Mouse (Mus musculus): Measurements from ENCODE around the gene Mob4. TPM values are rescaled to one million over a fixed set of nuclear protein-coding genes. Genes with fewer than 3 reads are reported as not detected.
A peak's percentile ranks its signal among the peaks of the same experiment; 100 is the strongest.

Gene Mob4
- polyA plus RNA-seq, 1 experiment from 2014 or later, result 134 TPM

- ATAC-seq (ENCODE audit: insufficient number of reproducible peaks, low FRiP score, low TSS enrichment, low read depth), result no peak
- no peaks in the 10 kb centered on the region for H3K27me3 ChIP-seq
- H3K4me1 ChIP-seq, result peaks cover 9% of the 10 kb centered on the region
- H3K27ac ChIP-seq, result peak overlapping the region; percentile 30; the same call in 1 of the 2 replicates
- H3K9me3 ChIP-seq, result no peaks in the 10 kb centered on the region
- H3K9ac ChIP-seq, result no peak overlapping the region
- H3K36me3 ChIP-seq, result peaks cover 34% of the 10 kb centered on the region
- H3K4me3 ChIP-seq, result no peak overlapping the region
- no peak overlapping the region for H3K4me2 ChIP-seq
- WGBS, result 52% methylated on average over 3 of the region's 3 CpGs
Measured at GRCm38 (mm10) chr1:55192824-55193223, 61.8 kb downstream of the Mob4 start.

- Histone ChIP-seq H3K4me3 (no peak overlapping the region), H3K4me2 (no peak overlapping the region), H3K36me3 (peaks cover 34% of the 10 kb centered on the region), H3K4me1 (peaks cover 9% of the 10 kb centered on the region), H3K9ac (no peak overlapping the region), H3K27ac (peak overlapping the region; percentile 30; the same call in 1 of the 2 replicates), H3K9me3 (no peaks in the 10 kb centered on the region), H3K27me3 (no peaks in the 10 kb centered on the region)
- no peak; the same call in 1 of the 2 replicates for ATAC-seq (ENCODE audit: insufficient number of reproducible peaks, low FRiP score, low TSS enrichment, low read depth)
- 22% methylated on average over 2 of the region's 2 CpGs for WGBS
Measured at GRCm38 (mm10) chr1:55193316-55193715, 62.3 kb downstream of the Mob4 start.

- no peak overlapping the region for H3K4me3 ChIP-seq
- 62% methylated on average over 19 of the region's 19 CpGs for WGBS
- no peak overlapping the region for H3K4me2 ChIP-seq
- H3K9me3 ChIP-seq, result no peaks in the 10 kb centered on the region
- H3K36me3 ChIP-seq, result peaks cover 34% of the 10 kb centered on the region
- no peak overlapping the region for H3K27ac ChIP-seq
- H3K4me1 ChIP-seq, result peaks cover 9% of the 10 kb centered on the region
- ATAC-seq (ENCODE audit: insufficient number of reproducible peaks, low FRiP score, low TSS enrichment, low read depth), result no peak
- H3K9ac ChIP-seq, result no peak overlapping the region
- H3K27me3 ChIP-seq, result no peaks in the 10 kb centered on the region
Measured at GRCm38 (mm10) chr1:55194064-55194915, 63.3 kb downstream of the Mob4 start.

- WGBS, result 75% methylated on average over 4 of the region's 4 CpGs
- peaks cover 29% of the 10 kb centered on the region for H3K36me3 ChIP-seq
Measured at GRCm38 (mm10) chr1:55195021-55195420, 64.0 kb downstream of the Mob4 start.

GRCm38 (mm10) chr1:55196327-55197003, 65.4 kb downstream of the Mob4 start:
- H3K4me1 ChIP-seq, result peaks cover 9% of the 10 kb centered on the region
- H3K27ac ChIP-seq, result no peak overlapping the region

More at GRCm38 (mm10) chr1:55195021-55195420, 64.0 kb downstream of the Mob4 start:
- H3K9me3 ChIP-seq, result no peaks in the 10 kb centered on the region
- no peak overlapping the region for H3K4me3 ChIP-seq
- H3K9ac ChIP-seq, result 0 out of 2 replicates have a peak overlapping the region, but pooled peaks have one; percentile 4
- H3K4me1 ChIP-seq, result peaks cover 9% of the 10 kb centered on the region
- H3K4me2 ChIP-seq, result no peak overlapping the region
- no peak for ATAC-seq (ENCODE audit: insufficient number of reproducible peaks, low FRiP score, low TSS enrichment, low read depth)
- H3K27ac ChIP-seq, result no peak overlapping the region
- H3K27me3 ChIP-seq, result no peaks in the 10 kb centered on the region

GRCm38 (mm10) chr1:55198719-55199118, 67.7 kb downstream of the Mob4 start:
- Histone ChIP-seq H3K27ac (no peak overlapping the region), H3K4me2 (no peak overlapping the region), H3K36me3 (peaks cover 22% of the 10 kb centered on the region), H3K27me3 (no peaks in the 10 kb centered on the region), H3K4me3 (no peak overlapping the region), H3K4me1 (peaks cover 13% of the 10 kb centered on the region), H3K9ac (no peak overlapping the region), H3K9me3 (no peaks in the 10 kb centered on the region)
- WGBS, result 58% methylated on average over 3 of the region's 3 CpGs
- ATAC-seq (ENCODE audit: insufficient number of reproducible peaks, low FRiP score, low TSS enrichment, low read depth), result no peak

More at GRCm38 (mm10) chr1:55196327-55197003, 65.4 kb downstream of the Mob4 start:
- Histone ChIP-seq H3K4me2 (no peak overlapping the region), H3K9me3 (no peaks in the 10 kb centered on the region), H3K9ac (no peak overlapping the region), H3K36me3 (peaks cover 23% of the 10 kb centered on the region), H3K27me3 (no peaks in the 10 kb centered on the region), H3K4me3 (no peak overlapping the region)
- ATAC-seq (ENCODE audit: insufficient number of reproducible peaks, low FRiP score, low TSS enrichment, low read depth), result no peak
- WGBS, result 38% methylated on average over 6 of the region's 6 CpGs

GRCm38 (mm10) chr1:55201850-55202752, 71.1 kb downstream of the Mob4 start:
- peak; percentile 54 for ATAC-seq (ENCODE audit: insufficient number of reproducible peaks, low FRiP score, low TSS enrichment, low read depth)
- H3K9me3 ChIP-seq, result no peaks in the 10 kb centered on the region
- H3K4me2 ChIP-seq, result no peak overlapping the region
- WGBS, result 43% methylated on average over 18 of the region's 18 CpGs
- H3K9ac ChIP-seq, result no peak overlapping the region
- H3K27me3 ChIP-seq, result no peaks in the 10 kb centered on the region
- H3K4me1 ChIP-seq, result peaks cover 9% of the 10 kb centered on the region
- H3K27ac ChIP-seq, result peak overlapping the region; percentile 72
- H3K36me3 ChIP-seq, result peaks cover 21% of the 10 kb centered on the region
- no peak overlapping the region for H3K4me3 ChIP-seq

Other genes with a start within 250 kb of the Mob4 start
- gene Ankrd44, start 204.8 kb upstream of the Mob4 start, polyA plus RNA-seq (2015; fragmentation: Nextera tagmentation; extraction: Ambion mirVana), result 19.1 and 20.2 TPM in 2 replicates
- gene Sf3b1, start 103.8 kb upstream of the Mob4 start, polyA plus RNA-seq (2015; fragmentation: Nextera tagmentation; extraction: Ambion mirVana), result 297 and 300 TPM in 2 replicates
- gene Coq10b, start 78.5 kb upstream of the Mob4 start, polyA plus RNA-seq (2015; fragmentation: Nextera tagmentation; extraction: Ambion mirVana), result 19.9 and 22.2 TPM in 2 replicates
- 267 and 321 TPM in 2 replicates for gene Hspe1, start 43.1 kb upstream of the Mob4 start, polyA plus RNA-seq (2015; fragmentation: Nextera tagmentation; extraction: Ambion mirVana)
- 298 and 308 TPM in 2 replicates for gene Hspd1, start 43.0 kb upstream of the Mob4 start, polyA plus RNA-seq (2015; fragmentation: Nextera tagmentation; extraction: Ambion mirVana)
- 28.0 and 31.8 TPM in 2 replicates for gene Rftn2, start 95.6 kb downstream of the Mob4 start, polyA plus RNA-seq (2015; fragmentation: Nextera tagmentation; extraction: Ambion mirVana)
- 2.5 and 3.1 TPM in 2 replicates for gene Mars2, start 105.9 kb downstream of the Mob4 start, polyA plus RNA-seq (2015; fragmentation: Nextera tagmentation; extraction: Ambion mirVana)
- gene Boll, start 232.2 kb downstream of the Mob4 start, polyA plus RNA-seq (2015; fragmentation: Nextera tagmentation; extraction: Ambion mirVana), result 0.15 and 2.0 TPM in 2 replicates